Mouse (Mus musculus) thymus, adult 2 months (tissue): ENCODE measurements around the gene Galnt17. TPM values are rescaled to one million over a fixed set of nuclear protein-coding genes. Genes with fewer than 3 reads are reported as not detected.

Experiments
- DNase-seq: peaks from one replicate; pipeline ENCODE4 v3.0.0; 2021
- H3K27ac ChIP-seq: fragments of 200-500 bp; 2 replicates; pipeline ENCODE4 v1.5.1; 2012; ENCODE audit warnings: low read length, control low read depth; ENCODE audit not compliant: control insufficient read depth, insufficient read depth
- H3K27me3 ChIP-seq: fragments of 200-500 bp; 2 replicates; pipeline ENCODE4 v1.6.1; 2012; ENCODE audit warnings: mild to moderate bottlenecking, low read length, moderate library complexity, mixed read lengths; ENCODE audit not compliant: control insufficient read depth, insufficient read depth
- H3K36me3 ChIP-seq: fragments of 200-500 bp; 2 replicates; pipeline ENCODE4 v1.6.1; 2012; ENCODE audit warnings: mild to moderate bottlenecking, low read length, moderate library complexity; ENCODE audit not compliant: control insufficient read depth, insufficient read depth
- H3K4me1 ChIP-seq: fragments of 200-500 bp; replicated peaks from 2 replicates; pipeline ENCODE4 v1.6.1; 2012; ENCODE audit warnings: low read length; ENCODE audit not compliant: control insufficient read depth, insufficient read depth
- H3K4me3 ChIP-seq: fragments of 200-500 bp; 2 replicates; pipeline ENCODE4 v1.5.1; 2012; ENCODE audit warnings: mild to moderate bottlenecking, low read length, control low read depth, moderate library complexity; ENCODE audit not compliant: control insufficient read depth, insufficient read depth
- CTCF ChIP-seq: fragments of 200-500 bp; IDR thresholded peaks from 2 replicates; pipeline ENCODE4 v1.5.1; 2012; ENCODE audit warnings: mild to moderate bottlenecking, control low read depth, low read length, moderate library complexity, borderline replicate concordance; ENCODE audit not compliant: control insufficient read depth, poor library complexity, insufficient read depth; ENCODE audit errors: extremely low read depth
- POLR2A ChIP-seq: fragments of 200-500 bp; IDR thresholded peaks from 2 replicates; pipeline ENCODE4 v1.6.1; 2012; ENCODE audit warnings: mild to moderate bottlenecking, low read length, control low read depth, moderate library complexity; ENCODE audit not compliant: control insufficient read depth, poor library complexity, insufficient read depth; ENCODE audit errors: extremely low read depth
- WGBS: fragments of 180-500 bp; shearing (Covaris S2); methylation state at CpG from one replicate; pipeline ENCODE4 v1.1.7; 2018; 5-methylcytosine and 5-hydroxymethylcytosine counted together
- polyA plus RNA-seq: library from polyadenylated mRNA; depleted of rRNA; stranded (reverse); fragments of >200 nt; gene quantifications from 2 replicates; pipeline ENCODE4 v1.2.3, GENCODE M21; 2012

The Galnt17 gene
- polyA plus RNA-seq, 1 experiment, result 2.0 TPM

DNA sequence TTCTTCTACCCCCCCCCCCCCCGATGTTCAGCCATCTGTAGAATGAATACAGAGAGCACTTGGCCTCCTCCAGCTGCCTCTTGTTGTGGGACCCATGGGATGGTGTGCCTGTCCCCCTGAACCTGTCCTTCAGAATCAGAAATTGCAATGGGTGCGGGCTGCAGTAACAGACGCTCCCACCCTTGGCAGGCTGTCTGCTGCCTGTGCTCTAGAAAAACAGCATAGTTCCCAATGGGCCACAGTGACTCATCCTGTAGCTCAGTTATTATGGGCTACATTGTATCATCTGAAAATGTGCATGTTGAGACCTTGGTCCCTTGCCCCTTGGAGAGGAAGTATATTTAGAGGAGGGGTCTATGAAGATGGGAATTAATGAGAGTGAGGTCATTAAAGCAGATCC is 283.8 kb downstream of the Galnt17 start:
- H3K27me3 ChIP-seq, result no peaks in the 10 kb centered on the region
- H3K27ac ChIP-seq, result no peak overlapping the region
- H3K4me1 ChIP-seq, result no peaks in the 10 kb centered on the region
- no peaks in the 10 kb centered on the region for H3K36me3 ChIP-seq
- no peak for DNase-seq
- WGBS, result 96% methylated on average over 3 of the region's 3 CpGs
- TF ChIP-seq CTCF, result no peak
- TF ChIP-seq POLR2A, result no peak
- H3K4me3 ChIP-seq, result no peak overlapping the region

GRCm38 (mm10) chr5:131022396-131022993 is 285.8 kb downstream of the Galnt17 start:
- no peak overlapping the region for H3K4me3 ChIP-seq
- 93% methylated on average over 18 of the region's 18 CpGs for WGBS
- H3K36me3 ChIP-seq, result no peaks in the 10 kb centered on the region
- DNase-seq, result no peak
- H3K4me1 ChIP-seq, result no peaks in the 10 kb centered on the region
- no peak for TF ChIP-seq CTCF
- no peak for TF ChIP-seq POLR2A
- H3K27ac ChIP-seq, result no peak overlapping the region
- H3K27me3 ChIP-seq, result no peaks in the 10 kb centered on the region

DNA sequence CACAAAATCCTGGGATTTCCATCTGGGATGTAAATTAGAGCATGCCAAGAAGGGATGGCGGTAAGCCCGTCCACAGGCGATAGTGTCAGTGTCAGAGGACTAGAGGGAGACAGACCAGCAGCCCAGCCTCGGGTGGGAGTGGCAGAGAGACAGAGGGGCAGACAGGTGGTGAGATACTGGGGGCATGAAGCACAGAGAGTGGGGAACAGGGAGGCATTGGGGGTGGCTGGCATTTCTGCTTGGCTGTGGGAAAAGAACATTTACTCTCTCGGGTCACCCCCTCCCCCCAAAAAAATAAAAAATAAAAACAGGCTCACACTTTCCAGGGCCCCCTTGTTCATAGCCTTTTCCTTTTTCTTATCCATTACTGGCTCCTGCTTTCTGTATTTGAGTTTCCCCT is 287.4 kb downstream of the Galnt17 start:
- H3K27ac ChIP-seq, result no peak overlapping the region
- 83% methylated on average over 5 of the region's 5 CpGs for WGBS
- no peak overlapping the region for H3K4me3 ChIP-seq
- H3K36me3 ChIP-seq, result no peaks in the 10 kb centered on the region
- TF ChIP-seq POLR2A (no peak), CTCF (no peak)
- no peaks in the 10 kb centered on the region for H3K27me3 ChIP-seq
- H3K4me1 ChIP-seq, result no peaks in the 10 kb centered on the region
- DNase-seq, result no peak

GRCm38 (mm10) chr5:131019346-131019965 is 288.8 kb downstream of the Galnt17 start:
- Histone ChIP-seq H3K36me3 (no peaks in the 10 kb centered on the region), H3K4me1 (no peaks in the 10 kb centered on the region), H3K27ac (no peak overlapping the region), H3K4me3 (no peak overlapping the region), H3K27me3 (no peaks in the 10 kb centered on the region)
- TF ChIP-seq POLR2A, result no peak
- TF ChIP-seq CTCF, result no peak
- no peak for DNase-seq
- WGBS, result 78% methylated on average over 9 of the region's 9 CpGs

GRCm38 (mm10) chr5:131016066-131016465 is 292.2 kb downstream of the Galnt17 start:
- H3K4me1 ChIP-seq, result no peaks in the 10 kb centered on the region
- TF ChIP-seq POLR2A, result no peak
- no peak overlapping the region for H3K27ac ChIP-seq
- 83% methylated on average over 4 of the region's 4 CpGs for WGBS
- no peak for DNase-seq
- H3K27me3 ChIP-seq, result no peaks in the 10 kb centered on the region
- H3K4me3 ChIP-seq, result no peak overlapping the region
- H3K36me3 ChIP-seq, result no peaks in the 10 kb centered on the region

DNA sequence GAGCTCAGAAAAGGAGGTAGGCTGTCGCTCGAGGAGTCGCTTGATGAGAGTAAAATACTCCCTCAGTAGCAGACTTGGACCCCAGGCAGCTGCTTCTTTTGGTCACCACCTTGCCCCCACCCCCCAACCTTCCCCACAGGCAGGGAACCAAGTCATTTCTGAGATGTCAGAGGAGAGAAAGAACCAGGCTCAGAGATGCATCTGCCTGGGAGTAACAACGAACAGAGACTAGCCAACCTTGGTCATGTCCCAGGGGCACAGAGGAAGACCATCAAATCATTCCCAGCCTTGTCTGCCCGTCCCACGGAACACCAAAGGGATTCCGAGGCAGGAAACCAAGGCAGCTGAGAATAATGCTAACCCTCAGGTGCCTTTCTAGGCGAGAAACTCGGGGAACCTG is 293.0 kb downstream of the Galnt17 start:
- WGBS, result 80% methylated on average over 9 of the region's 9 CpGs
- Histone ChIP-seq H3K36me3 (no peaks in the 10 kb centered on the region), H3K27me3 (no peaks in the 10 kb centered on the region), H3K4me3 (no peak overlapping the region), H3K27ac (no peak overlapping the region), H3K4me1 (no peaks in the 10 kb centered on the region)
- no peak for TF ChIP-seq POLR2A
- TF ChIP-seq CTCF, result no peak
- no peak for DNase-seq

GRCm38 (mm10) chr5:131013816-131014215 is 294.5 kb downstream of the Galnt17 start:
- 90% methylated on average over 7 of the region's 7 CpGs for WGBS

More at GRCm38 (mm10) chr5:131013816-131014215, 294.5 kb downstream of the Galnt17 start:
- no peaks in the 10 kb centered on the region for H3K27me3 ChIP-seq
- H3K4me3 ChIP-seq, result no peak overlapping the region
- no peak for DNase-seq
- no peak for TF ChIP-seq CTCF
- TF ChIP-seq POLR2A, result no peak
- H3K36me3 ChIP-seq, result no peaks in the 10 kb centered on the region
- H3K27ac ChIP-seq, result no peak overlapping the region
- H3K4me1 ChIP-seq, result no peaks in the 10 kb centered on the region
